Mouse (Mus musculus) cortical plate, adult 2 months (tissue): ENCODE data around the gene Zbtb20. TPM values are rescaled to one million over a fixed set of nuclear protein-coding genes. Genes with fewer than 3 reads are reported as not detected.

ENCODE experiments used
- H3K27ac ChIP-seq: fragments of 200-500 bp; 2 replicates; pipeline ENCODE4 v1.5.1; 2012; ENCODE audit warnings: low read length, control low read depth, inconsistent platforms; ENCODE audit not compliant: insufficient read depth
- H3K4me1 ChIP-seq: fragments of 200-500 bp; 2 replicates; pipeline ENCODE4 v1.6.1; 2011; ENCODE audit warnings: low read length; ENCODE audit not compliant: control insufficient read depth, insufficient read depth
- H3K4me3 ChIP-seq: fragments of 200-500 bp; 2 replicates; pipeline ENCODE4 v1.5.1; 2011; ENCODE audit warnings: mild to moderate bottlenecking, low read length, control low read depth; ENCODE audit not compliant: insufficient read depth
- CTCF ChIP-seq: fragments of 200-500 bp; IDR thresholded peaks from 2 replicates; pipeline ENCODE4 v1.5.1; 2011; ENCODE audit warnings: mild to moderate bottlenecking, control low read depth, low read length; ENCODE audit not compliant: insufficient read depth; ENCODE audit errors: extremely low read depth
- POLR2A ChIP-seq: fragments of 200-500 bp; IDR thresholded peaks from 2 replicates; pipeline ENCODE4 v1.6.1; 2011; ENCODE audit warnings: mild to moderate bottlenecking, low read length, control low read depth; ENCODE audit not compliant: insufficient read depth; ENCODE audit errors: extremely low read depth
- polyA plus RNA-seq: library from polyadenylated mRNA; depleted of rRNA; stranded (reverse); fragments of >200 nt; gene quantifications from 2 replicates; pipeline ENCODE4 v1.2.3, GENCODE M21; 2012

The Zbtb20 gene
- polyA plus RNA-seq, 1 experiment: 13.1 TPM

GRCm38 (mm10) chr16:43260862-43261261 is 385.2 kb downstream of the Zbtb20 start:
- H3K27ac ChIP-seq: no peak overlapping the region

GRCm38 (mm10) chr16:43274057-43274595 is 398.4 kb downstream of the Zbtb20 start:
- H3K27ac ChIP-seq: no peak overlapping the region
- TF ChIP-seq CTCF (no peak), POLR2A (no peak)

More at GRCm38 (mm10) chr16:43260862-43261261, 385.2 kb downstream of the Zbtb20 start:
- TF ChIP-seq POLR2A (no peak), CTCF (no peak)
- H3K4me1 ChIP-seq: no peaks in the 10 kb centered on the region
- H3K4me3 ChIP-seq: no peak overlapping the region

GRCm38 (mm10) chr16:43276764-43277163 is 401.1 kb downstream of the Zbtb20 start:
- Histone ChIP-seq H3K4me1 (no peaks in the 10 kb centered on the region; the same call in 1 of the 2 replicates), H3K27ac (no peak overlapping the region), H3K4me3 (no peak overlapping the region)
- TF ChIP-seq POLR2A (no peak), CTCF (no peak)

More at GRCm38 (mm10) chr16:43274057-43274595, 398.4 kb downstream of the Zbtb20 start:
- no peak overlapping the region for H3K4me3 ChIP-seq
- no peaks in the 10 kb centered on the region; the same call in 1 of the 2 replicates for H3K4me1 ChIP-seq

- TF ChIP-seq CTCF (no peak), POLR2A (no peak)
- Histone ChIP-seq H3K27ac (no peak overlapping the region), H3K4me1 (no peaks in the 10 kb centered on the region), H3K4me3 (no peak overlapping the region)
These were observed 410.6 kb downstream of the Zbtb20 start for GRCm38 (mm10) chr16:43286319-43286718.

GRCm38 (mm10) chr16:43286783-43287383 is 411.2 kb downstream of the Zbtb20 start:
- TF ChIP-seq POLR2A (no peak), CTCF (no peak)
- Histone ChIP-seq H3K4me1 (no peaks in the 10 kb centered on the region), H3K27ac (no peak overlapping the region), H3K4me3 (no peak overlapping the region)

GRCm38 (mm10) chr16:43291423-43291822 is 415.7 kb downstream of the Zbtb20 start:
- Histone ChIP-seq H3K4me1 (no peaks in the 10 kb centered on the region), H3K4me3 (no peak overlapping the region), H3K27ac (no peak overlapping the region)
- TF ChIP-seq CTCF (no peak), POLR2A (no peak)

- TF ChIP-seq CTCF: no peak
- no peak for TF ChIP-seq POLR2A
- no peaks in the 10 kb centered on the region; the same call in 1 of the 2 replicates for H3K4me1 ChIP-seq
- H3K4me3 ChIP-seq: no peak overlapping the region
- no peak overlapping the region for H3K27ac ChIP-seq
These were observed 422.4 kb downstream of the Zbtb20 start for GRCm38 (mm10) chr16:43297953-43298596.

GRCm38 (mm10) chr16:43300420-43300819 is 424.7 kb downstream of the Zbtb20 start:
- H3K4me1 ChIP-seq: peaks cover 2% of the 10 kb centered on the region; the same call in 1 of the 2 replicates
- H3K27ac ChIP-seq: no peak overlapping the region
- H3K4me3 ChIP-seq: no peak overlapping the region
- no peak for TF ChIP-seq CTCF
- TF ChIP-seq POLR2A: no peak

GRCm38 (mm10) chr16:43302171-43302570 is 426.5 kb downstream of the Zbtb20 start:
- Histone ChIP-seq H3K4me1 (peaks cover 2% of the 10 kb centered on the region; the same call in 1 of the 2 replicates), H3K27ac (no peak overlapping the region)

More at GRCm38 (mm10) chr16:43302171-43302570, 426.5 kb downstream of the Zbtb20 start:
- no peak overlapping the region for H3K4me3 ChIP-seq
- no peak for TF ChIP-seq POLR2A
- no peak for TF ChIP-seq CTCF
